Mouse (Mus musculus): Measurements from ENCODE around the gene Retreg3.

GRCm38 (mm10) chr11:101143338-101144225 is 23.9 kb upstream of the Retreg3 start:
- TF ChIP-seq CTCF (IDR thresholded peaks at IDR 0.05; ENCODE audit: extremely low read depth, insufficient read depth, insufficient read length, insufficient replicate concordance) (no peak), POLR2A (IDR thresholded peaks at IDR 0.05; ENCODE audit: low read depth, low read length) (no peak)
